Mouse (Mus musculus) testis, adult 2 months (tissue): ENCODE measurements around the gene Gm20696.

Source experiments
- CTCF ChIP-seq: fragments of 200-500 bp; IDR thresholded peaks from 2 replicates; pipeline ENCODE4 v1.5.1; 2012; ENCODE audit warnings: low read depth, mild to moderate bottlenecking, inconsistent platforms, low read length, moderate library complexity; ENCODE audit not compliant: control insufficient read depth, insufficient read depth, insufficient replicate concordance
- POLR2A ChIP-seq: fragments of 200-500 bp; IDR thresholded peaks from 2 replicates; pipeline ENCODE4 v1.6.1; 2012; ENCODE audit warnings: low read depth, mild to moderate bottlenecking, inconsistent platforms, low read length, moderate library complexity; ENCODE audit not compliant: control insufficient read depth

- TF ChIP-seq CTCF (no peak), POLR2A (no peak)
Measured at GRCm38 (mm10) chr6:99276297-99276653, 390.3 kb downstream of the Gm20696 start.
